Mouse (Mus musculus) cerebellum, postnatal 10 days (tissue): ENCODE data around the gene Rara.

ENCODE experiments used
- DNase-seq, 2 experiments: peaks; one replicate each; pipeline ENCODE4 v3.0.0; 2021; ENCODE audit warnings: mixed read lengths in 2 of 2

The Rara gene

GRCm38 (mm10) chr11:98938701-98939083 is 11.1 kb downstream of the Rara start:
- peak; percentile 51 to 58 for DNase-seq

- peak; percentile 28 to 32 for DNase-seq
These were observed 11.7 kb downstream of the Rara start for GRCm38 (mm10) chr11:98939084-98939952.

GRCm38 (mm10) chr11:98939953-98940641 is 12.5 kb downstream of the Rara start:
- DNase-seq = peak; percentile 35 to 37

DNA sequence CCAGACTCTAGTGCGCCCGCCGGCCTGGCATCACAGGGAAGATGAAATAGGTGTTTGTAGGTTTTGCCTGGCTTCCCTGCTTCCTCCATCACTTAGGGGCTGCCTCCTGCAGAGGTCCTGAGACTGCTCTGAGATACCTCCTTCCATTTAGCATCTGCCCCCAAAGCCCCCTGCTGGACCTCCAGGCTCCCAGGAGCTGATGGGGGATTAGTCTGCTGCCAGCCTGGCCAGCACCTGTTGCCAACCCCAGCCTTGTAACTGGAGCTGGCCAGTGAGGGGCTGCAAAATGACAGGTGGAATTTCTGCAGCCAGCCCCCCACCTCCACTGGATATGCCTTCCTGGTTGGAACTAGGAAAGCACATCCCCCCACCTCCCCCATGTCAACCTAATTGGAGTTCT is 13.2 kb downstream of the Rara start:
- DNase-seq = peak; percentile 69

GRCm38 (mm10) chr11:98941341-98941825 is 13.8 kb downstream of the Rara start:
- DNase-seq = peak; percentile 91 to 92

- peak; percentile 49 to 63 for DNase-seq
These were observed 14.4 kb downstream of the Rara start for GRCm38 (mm10) chr11:98941826-98942550.

DNA sequence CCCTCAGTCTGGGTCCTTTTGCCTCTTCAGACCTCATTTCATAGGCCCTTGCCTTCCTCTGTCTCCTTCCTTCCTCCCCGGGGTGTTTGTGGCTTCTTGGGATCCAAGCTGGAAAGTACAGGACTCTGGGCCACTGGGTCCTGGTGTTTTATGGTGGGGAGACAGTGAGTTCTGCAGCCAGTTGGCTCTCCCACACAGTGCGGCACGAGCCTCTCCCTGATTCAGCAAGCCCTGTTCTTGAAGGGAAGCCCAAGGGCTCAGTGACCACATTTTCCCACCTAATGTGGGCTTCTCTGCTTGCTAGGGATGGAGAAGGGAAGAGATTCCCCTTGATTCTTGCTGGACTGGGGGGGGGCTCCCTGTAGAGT is 14.9 kb downstream of the Rara start:
- peak in 1 of 2 experiments; percentile 11 for DNase-seq

DNA sequence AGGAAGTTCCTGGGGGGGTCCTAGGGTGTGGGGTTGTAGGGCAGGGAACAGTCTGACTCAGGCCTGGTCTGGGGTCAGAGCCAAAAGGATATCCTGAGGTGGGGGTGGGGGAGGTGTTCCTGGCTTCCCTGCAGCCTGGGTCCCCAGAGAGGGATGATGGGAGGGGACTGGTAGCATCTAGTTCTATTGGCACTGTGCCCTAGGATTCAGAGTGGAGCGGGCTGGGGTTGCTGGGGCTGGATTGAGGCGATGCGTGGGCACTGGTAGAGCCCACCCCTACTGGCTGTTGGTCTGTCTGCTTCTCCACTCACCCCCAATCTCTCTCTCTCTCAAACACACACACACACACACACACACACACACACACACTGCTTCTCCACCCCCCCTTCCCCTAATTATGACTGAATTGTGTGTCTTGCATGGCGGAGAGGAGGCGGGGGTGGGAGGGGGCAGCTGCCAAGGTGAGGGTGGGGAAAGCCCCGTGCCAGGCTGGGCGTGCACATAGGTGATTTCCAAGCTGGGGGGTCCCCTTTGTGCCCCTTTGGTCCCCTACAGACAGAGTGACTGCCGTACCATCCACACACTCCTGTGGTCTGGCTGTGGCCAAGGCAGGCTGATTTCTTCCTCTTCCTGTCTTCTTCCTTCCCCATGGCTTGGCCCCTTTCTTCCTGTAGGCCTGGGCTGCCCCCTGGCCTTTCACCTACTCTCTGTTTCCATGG is 15.5 kb downstream of the Rara start:
- DNase-seq = peak; percentile 7 to 53

DNA sequence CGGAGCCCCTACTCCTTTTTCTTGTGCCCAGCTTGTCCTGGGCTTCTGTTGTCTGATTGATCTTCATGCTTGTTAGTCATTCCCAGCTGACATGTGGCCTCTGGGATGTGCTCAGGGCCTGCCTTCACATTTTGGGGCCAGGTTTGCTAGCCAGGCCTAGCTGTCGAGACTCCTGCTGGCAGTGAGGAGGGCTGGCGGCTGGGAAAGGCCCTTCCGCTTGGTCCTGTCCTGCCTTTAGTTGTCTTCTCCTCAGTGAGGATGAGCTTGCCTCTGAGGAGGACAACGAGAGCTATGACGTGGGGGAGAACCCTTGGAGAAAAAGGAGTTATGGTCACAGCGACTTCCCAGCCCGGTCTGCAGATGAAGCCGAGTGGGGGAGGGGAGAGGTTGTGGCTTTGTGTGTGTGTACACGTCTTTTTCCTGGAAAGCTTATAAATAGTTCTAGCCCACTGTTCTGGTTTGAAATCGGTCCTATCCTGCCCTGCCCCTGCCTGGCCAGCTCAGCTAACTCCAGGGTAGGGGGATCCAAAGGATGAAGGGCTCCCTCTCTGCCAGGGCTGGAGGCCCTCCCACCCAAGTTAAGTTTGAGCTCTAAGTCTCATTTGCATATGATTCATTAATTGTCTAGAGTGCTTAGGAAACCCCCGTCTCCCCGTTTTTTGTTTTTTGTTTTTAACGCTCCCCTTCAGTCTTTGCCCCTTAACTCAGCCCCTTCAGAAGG is 16.3 kb downstream of the Rara start:
- DNase-seq = peak in 1 of 2 experiments; percentile 38

DNA sequence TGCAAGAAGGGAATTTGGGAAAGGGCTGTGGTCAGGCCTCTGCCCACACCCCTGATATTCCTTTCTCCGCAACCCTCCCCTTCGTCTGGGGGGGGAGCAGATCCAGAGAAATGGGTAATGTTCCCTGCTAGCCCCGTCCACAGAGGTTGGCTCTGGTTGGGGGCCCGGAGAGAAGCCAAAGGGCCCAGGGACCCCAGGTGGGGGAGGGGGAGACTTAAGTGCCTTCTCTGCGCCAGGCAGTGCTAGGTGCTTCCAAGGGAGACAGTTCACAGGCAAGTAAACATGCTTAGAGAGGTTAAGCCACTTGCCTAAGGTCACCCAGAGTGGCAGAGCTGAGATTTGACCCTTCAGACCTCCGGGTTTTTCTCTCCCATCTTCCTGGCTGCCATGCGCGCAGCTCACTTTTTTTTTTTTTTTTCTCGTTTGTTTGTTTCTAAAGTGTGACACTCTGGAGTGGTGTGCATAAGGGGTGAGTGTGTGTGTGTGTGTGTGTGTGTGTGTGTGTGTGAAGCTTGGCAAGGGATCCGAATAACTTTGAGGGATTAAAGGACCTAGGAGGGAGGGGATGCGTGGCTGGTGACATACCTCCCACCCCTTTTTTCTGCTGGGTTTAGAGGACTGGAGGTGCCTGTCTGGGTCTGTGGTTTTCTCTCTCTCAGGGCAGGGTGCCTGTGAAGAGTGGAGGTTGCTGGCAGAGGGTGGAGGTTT is 17.4 kb downstream of the Rara start:
- no peak for DNase-seq

GRCm38 (mm10) chr11:98945605-98945977 is 18.0 kb downstream of the Rara start:
- DNase-seq = peak in 1 of 2 experiments; percentile 27

DNA sequence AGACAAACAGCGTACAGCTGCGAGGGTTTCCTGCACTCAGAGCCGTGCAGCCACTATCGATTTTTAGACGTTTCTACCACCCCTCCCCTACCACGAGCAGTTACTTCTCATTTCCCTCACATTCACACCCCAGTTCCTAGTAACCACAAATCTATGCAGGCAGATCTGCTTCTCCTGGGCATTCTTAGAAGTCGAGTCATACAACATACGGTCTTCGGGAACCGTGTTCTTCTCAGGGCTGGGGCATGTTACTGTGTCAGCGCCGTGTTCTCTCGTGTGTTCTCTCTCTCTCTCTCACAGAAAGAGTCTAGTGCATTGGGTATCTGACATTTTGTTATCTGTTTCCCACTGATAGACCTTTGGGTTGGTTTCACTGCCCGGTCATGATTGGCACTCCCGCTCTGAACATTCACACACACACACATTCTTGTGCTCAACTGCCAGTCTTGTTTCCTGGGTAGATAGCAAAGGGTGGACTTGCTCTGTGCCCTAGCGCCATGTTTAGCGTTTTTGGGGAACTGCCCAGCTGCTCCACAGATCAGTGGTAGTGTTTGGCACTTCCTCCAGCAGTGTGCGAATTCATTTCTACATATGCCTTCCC is 20.5 kb downstream of the Rara start:
- no peak for DNase-seq

DNA sequence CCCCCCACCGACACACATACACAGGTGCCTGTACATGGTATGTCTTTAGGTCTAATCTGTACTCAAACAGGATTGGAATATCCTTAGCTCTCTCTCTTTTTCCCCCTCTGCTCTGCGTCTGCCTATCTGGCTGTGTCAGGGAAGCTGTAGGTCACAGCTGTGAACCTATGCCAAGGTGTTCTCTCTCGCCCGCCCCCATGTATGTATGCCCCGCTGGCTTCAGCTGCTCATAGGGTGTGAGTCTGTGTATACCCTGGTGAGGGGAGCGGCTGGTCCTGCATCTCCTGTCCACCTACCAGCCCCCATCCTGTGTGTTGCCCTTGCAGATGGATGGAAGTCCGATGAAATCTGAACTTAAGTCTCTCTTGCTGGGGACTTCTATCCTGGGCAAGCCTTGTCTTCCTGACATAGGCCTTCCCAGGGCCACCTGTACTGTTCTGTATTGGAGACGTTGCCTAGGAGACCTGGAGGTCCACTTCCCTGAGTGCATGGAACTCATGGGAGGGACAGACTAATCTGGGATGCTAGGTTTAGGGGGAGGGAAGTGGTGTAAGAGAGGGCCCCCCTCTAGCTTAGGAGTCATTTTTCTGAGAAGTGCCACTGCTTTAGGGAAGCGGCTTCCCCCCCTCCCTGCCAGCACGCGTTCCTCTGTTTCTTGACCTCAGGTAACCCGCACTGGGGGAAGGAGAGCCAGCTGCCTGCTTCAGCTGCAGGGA is 21.8 kb downstream of the Rara start:
- peak; percentile 9 for DNase-seq

DNA sequence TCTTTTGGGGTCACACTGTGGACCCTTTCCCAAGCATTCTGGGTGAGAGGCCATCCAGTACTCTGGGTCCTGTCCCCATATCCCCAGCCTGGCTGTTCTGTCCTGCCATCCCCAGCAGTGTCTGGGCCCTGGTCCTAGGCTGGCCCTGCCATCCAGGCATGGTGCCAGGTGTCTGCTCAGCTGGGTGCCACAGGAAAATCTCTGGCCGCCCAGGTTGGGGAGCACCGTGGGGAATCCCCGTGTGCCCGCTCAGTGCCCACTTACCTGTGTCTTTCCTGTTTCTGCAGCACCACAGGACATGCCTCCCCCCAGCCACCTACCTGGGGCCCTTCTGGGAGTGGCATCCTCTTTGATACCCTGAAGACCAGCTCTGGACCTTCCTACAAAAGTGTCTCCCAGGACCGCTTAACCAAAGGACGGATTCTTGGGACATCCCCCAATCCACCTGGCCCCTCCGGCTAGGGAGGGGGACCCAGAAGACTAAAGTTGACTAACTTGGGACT is 22.4 kb downstream of the Rara start:
- DNase-seq = peak; percentile 47 to 64

GRCm38 (mm10) chr11:98950484-98950883 is 22.9 kb downstream of the Rara start:
- DNase-seq = peak; percentile 15 to 26

GRCm38 (mm10) chr11:98951026-98951906 is 23.6 kb downstream of the Rara start:
- DNase-seq = peak; percentile 93 to 97

DNA sequence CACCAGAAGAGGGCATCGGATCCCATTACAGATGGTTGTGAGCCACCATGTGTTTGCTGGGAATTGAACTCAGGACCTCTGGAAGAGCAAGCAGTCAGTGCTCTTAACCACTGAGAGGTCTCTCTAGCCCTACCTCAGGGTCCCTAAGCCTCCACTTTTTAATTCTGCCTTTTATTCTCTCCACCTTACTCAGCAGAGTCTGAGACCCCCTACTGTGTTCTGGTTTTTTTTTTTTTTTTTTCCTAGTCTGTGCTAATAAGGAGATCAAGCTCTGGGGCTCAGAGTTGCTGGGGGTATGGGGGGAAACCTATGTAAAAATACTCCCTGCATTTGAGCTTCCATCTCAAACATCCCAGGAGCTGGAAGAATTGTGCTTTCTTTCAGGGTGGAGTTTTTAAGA is 24.5 kb downstream of the Rara start:
- no peak for DNase-seq

GRCm38 (mm10) chr11:98952736-98953135 is 25.1 kb downstream of the Rara start:
- DNase-seq = no peak

GRCm38 (mm10) chr11:98953361-98953760 is 25.7 kb downstream of the Rara start:
- no peak for DNase-seq
